Mouse (Mus musculus) T-helper 17 cell (primary cell): ENCODE results near the gene F3.
"Not testable (repeated sequence)": the region's sequence is repeated elsewhere in the genome, so short reads cannot be mapped to it uniquely, and the experiment has no call there.

Experiments
- in situ Hi-C, 2 experiments: fragments of 300-600 bp; cut with MboI, MseI; formaldehyde crosslinking; loops; 1 replicate in 1 of 2; 2 replicates in 1 of 2; pipeline ENCODE4 v1.15.1; 2025; ENCODE audit warnings: high pct_unique_total_duplicates in 2 of 2

The F3 gene

DNA sequence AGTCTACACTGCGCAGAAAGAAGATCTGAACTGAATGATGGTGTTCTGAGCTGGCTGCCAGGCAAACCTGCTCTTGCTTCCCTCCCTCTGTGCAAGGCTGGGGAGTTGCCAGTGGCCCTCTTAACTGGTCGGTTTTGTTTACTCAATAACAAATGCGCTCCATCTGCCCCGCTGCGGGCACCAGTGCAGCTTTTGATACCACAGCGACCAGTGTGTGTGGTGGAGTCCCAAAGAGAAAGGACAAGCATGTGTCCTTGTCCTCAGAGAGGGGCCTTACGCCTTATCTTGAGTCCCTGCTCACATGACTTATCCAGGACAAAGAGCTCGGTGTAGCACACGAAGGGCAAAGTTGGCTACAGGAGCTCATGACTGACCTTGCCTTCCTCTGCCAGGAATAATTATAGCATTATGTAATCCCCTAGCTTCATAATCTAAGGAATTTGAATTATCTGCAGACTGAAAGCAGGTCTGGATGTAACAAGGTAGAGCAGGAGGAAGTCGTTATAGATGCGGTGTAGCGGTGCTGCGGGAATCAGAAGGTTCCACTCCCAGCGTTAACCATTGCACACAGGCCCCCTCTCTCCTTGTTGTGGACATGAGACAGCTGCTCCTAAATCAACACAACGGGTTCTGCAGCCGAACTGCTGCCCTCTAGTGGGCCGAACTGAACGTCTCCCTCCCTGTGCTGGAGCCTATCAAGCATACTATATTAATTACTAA is 12.8 kb downstream of the F3 start:
- in situ Hi-C loops = loop anchor here (25.0 kb wide), 2 partner anchors 424 to 574 kb away; partner anchors contain the start of gene Rwdd3 (in 1 of the 2)

DNA sequence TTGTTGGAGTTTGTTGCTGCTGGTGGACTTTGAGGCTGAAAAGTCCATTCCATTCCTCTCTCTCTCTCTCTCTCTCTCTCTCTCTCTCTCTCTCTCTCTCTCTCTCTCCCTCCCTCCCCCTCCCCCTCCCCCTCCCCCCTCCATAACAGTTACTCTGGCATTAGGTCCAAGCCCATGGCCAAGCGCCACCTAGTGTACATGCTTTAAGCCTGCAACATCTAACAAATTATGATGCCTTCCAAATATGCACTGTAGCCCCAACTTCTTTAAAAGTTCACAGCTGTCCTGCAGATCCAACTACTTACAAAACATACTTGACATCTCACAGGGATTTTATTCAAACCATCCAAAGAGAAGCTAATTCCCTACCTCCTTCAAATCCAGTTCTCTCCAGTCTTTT is 14.1 kb downstream of the F3 start:
- in situ Hi-C loops = loop anchor here (25.0 kb wide), 2 partner anchors 425 to 575 kb away; partner anchors contain the start of gene Rwdd3 (in 1 of the 2)

DNA sequence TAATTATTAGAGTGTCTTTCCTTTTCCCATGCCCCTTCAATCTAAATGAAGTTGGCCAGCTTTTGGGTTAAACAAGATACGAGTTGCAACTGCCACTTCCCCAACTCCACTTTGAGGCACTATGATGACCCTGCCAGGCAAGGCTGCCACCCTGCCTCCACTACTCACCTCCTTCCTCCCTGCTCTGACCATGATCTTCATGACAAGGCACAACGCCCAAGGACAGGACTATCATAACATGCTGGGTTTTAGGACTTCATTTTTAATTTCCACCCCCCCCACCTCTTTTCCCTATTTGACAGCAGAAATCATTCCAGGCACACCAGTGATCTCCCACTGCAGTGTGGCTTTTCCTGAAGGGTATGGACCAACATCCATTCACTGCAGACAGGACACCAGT is 14.6 kb downstream of the F3 start:
- in situ Hi-C loops = loop anchor here (25.0 kb wide), 2 partner anchors 426 to 576 kb away; partner anchors contain the start of gene Rwdd3 (in 1 of the 2)

DNA sequence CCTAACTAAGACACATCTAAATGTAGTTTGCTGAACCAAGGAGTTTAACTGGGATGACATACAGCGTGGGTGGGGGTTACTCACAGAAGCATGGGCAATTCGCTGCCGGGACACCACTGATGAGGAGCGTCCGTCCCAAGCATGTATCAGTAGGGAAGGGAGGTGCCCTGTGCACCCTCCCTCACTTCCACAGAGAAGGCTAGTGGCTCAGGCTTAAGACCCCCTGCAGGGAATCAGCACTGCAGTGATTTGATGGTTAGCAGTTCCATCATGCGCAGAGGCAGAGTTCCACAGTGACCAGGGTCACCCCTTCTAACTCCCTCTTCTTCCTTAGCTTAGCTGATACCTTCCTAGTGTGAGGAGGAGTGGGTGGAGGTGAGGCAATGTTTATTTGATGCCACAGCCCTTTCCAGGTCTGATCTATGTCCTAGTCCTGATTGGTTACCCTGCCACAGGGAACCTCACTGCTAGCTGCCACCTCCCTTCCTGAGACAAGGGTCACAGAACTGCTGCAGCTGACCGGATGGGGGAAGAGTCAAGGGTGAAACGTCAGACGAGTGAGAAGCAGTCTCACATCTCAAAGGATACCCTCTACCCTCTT is 15.5 kb downstream of the F3 start:
- in situ Hi-C loops = loop anchor here (25.0 kb wide), 2 partner anchors 427 to 577 kb away; partner anchors contain the start of gene Rwdd3 (in 1 of the 2)

DNA sequence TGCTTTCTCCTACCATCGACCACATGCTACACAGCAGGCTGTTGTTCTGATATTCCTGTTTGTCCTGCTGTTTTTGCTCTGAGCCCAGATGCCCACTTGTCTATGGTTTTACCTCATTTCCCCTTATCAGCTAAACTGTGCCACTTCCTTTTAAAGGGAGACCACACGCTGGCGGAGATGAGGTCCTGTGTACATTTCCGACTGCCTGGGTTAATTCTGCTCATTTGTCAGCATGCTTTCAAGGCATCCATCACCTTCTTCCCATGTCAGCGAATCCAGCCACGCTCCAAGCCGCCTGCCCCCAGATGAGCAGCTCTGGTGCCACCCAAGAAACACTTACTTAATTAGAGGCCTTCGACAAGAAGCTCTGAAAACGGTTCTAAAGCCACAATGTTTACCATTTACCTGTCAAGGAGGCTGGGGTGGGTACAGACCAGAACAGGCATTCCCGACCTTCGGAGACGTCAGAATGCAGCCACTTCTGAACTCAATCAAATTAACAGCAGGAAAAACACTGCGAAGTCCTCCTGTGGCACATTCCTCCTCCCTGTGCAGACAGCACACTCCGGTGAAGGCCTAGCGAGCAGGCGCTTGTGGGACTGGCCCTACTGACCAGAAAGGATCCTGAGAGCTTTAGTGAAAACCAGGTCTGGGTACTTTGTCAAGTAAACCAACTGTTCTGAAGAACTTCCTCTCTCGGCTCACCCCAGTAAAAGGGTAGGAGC is 16.3 kb downstream of the F3 start:
- in situ Hi-C loops = loop anchor here (25.0 kb wide), 2 partner anchors 427 to 577 kb away; partner anchors contain the start of gene Rwdd3 (in 1 of the 2)

DNA sequence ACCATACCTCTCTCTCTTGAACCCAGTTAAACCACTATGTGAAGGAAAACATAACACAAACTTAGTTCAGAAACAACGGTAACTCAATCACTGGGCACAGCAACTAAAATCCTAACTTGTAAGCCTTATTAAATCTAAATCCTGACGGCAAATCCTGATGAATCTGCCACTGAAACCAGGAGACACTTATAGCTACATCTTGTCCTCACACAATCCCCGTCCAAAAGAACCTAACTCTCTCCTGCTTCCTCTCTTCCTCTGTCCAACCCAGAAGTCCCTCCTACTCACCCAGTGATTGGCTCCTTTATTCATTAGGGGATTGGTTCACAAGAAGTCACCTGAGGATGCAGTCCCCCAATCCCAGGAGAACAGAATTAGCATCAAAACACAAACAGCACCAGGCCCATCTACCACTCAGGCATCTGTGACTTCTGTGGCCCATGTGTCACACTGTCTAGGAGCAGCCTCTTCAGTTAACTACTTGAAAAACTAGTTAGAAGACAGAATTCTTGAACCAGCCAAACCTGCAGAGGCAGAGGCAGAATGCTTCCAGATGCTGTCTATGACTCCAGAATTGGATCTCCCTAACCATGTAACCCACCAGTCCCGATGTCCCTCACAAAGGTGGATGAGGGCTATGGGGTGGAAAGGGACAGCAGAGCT is 18.0 kb downstream of the F3 start:
- in situ Hi-C loops = loop anchor here (25.0 kb wide), 2 partner anchors 429 to 579 kb away; partner anchors contain the start of gene Rwdd3 (in 1 of the 2)

DNA sequence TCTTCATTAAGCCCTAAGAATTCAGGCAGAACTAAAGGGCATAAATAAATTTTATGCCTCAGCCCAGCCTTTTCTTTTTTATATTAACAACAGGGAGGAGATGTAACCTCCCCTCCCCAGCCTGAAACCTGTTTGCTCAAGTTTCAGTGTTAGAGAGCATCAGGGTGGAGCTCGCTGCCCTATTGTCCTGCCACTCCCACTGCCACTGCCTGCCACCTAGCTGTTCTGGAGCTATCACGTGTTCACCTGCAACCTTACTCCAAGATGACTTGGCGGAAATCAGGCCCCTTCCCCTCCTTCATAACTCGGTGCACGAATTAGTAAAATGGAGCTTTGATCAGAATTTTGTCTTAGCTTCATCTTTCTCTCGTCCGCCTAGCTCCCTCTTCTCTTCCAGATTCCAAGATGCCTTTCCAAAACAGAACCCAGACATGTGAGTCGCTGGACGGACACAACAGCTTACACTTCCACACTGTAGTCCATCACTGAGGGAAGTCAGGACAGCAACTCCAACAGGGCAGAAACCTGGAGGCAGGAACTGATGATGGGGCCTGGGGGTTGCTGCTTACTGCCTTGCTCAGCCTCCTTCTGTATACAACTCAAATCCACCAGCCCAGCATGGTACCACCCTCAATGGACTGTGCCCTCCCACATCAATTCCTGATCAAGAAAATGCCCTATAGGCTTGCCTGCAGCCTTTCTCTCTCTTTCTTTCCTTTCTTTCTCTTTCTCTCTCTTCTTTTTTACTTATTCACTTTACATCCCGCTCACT is 31.2 kb downstream of the F3 start:
- in situ Hi-C loops = not testable (repeated sequence)

DNA sequence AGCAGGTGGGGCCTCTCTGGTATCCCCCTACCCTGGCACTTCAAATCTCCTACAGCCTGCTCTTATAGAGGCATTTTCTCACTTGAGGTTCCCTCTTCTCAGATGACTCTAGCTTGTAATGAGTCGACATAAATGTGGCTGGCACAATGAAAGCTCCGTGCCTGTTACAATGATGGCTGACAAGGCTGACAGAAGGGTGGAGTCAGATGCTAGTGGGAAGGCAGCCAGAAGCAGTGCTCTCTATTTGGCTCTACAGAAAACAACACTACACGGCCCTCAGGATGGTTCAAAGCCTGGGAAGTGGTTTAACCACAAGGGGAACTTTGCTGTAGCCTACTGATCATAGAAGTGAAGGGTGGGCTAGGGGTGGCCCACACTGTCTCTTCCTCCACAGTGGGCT is 31.8 kb downstream of the F3 start:
- in situ Hi-C loops = no loop called here

DNA sequence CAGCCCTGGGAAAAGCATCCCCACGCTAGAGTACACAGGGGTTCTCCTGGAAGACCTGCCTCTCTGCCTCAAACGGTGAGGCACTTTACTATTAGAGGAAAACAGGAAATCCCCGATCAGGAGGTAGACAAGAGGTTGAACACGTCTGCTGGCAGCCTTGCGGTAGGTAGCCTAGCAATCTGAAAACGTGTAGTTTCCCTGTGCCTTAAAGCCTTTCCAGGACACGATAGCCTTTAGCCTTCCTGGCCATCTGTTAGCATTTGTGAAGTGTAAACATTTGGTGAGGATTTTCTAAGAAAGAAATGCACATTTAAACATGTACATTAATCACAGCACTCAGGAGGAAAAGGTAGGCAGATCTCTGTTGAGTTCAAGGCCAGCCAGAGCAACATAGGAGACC is 35.0 kb downstream of the F3 start:
- in situ Hi-C loops = no loop called here

DNA sequence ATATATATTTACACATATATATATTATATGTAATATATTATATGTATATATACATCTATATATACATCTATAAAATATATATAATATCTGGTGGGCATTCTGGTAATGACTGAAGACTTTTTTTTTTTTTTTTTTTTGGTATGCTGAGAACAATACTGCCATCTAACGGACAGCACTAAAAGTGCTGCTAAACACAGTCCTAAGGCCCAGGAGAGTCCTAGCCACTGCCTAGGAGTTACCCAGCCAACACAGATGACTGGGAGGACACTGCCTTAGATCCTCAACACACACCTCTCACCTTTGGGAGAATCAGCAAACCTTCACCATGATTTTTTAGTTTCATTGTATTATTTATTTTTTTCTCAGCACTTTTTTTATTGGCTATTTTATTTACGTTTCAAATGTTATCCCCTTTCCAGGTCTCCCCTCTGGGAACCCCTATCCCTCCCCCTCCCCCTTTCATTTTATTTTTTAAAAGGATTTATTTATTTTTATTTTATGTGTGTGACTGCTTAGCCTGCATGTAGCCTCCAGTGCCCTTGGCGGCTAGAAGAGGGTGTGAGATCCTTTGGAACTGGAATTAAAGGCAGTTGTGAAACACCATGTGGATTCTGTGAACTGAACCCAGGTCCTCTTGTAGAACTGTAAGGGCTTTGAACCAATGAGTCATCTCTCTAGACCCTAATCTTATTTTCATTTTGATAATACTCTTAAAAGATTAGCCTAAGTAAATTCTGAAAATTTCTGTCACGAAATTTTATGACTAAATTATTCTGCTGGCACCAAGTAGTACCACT is 38.9 kb downstream of the F3 start:
- in situ Hi-C loops = loop anchor here in 1 of 2 experiments (10.0 kb wide), 1 partner anchor 227 kb away; the partner anchor contains the start of gene Slc44a3

DNA sequence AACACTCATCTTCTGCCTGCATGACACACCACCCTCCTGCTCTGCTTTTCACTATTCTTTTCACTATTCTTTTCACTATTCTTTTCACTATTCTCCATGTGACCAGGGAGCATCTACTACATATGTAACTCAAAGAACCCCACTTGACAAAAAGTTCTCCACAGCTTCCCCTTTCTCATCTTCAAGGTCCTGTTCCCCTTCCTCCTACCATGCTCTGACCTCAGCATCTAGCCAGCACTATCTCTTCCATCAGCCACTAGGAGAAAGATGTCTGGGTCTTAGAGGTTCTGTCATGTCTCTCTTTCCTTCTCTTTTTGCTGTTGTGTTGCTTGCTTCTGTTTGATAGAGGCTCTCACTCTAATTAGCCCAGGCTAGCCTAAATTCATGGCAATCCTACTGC is 42.7 kb downstream of the F3 start:
- in situ Hi-C loops = loop anchor here in 1 of 2 experiments (10.0 kb wide), 1 partner anchor 231 kb away; the partner anchor contains the start of gene Slc44a3

DNA sequence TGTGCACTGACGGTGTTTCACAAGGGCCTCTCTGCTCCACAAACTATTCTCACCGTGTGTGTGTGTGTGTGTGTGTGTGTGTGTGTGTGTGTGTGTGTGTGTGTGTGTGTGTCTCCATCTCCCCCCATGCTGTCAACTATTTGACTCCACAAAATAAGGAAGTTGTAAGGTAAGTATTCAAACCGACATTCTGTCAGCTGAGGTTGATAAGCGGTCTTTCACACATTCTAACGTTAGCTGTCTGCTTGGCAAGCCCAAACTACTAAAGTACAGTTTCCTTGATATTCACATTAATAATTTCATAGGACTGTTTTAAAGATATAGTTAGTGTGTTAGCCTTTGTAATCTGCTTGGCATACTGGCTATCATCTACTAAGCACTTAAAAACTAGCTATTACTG is 43.5 kb downstream of the F3 start:
- in situ Hi-C loops = loop anchor here in 1 of 2 experiments (10.0 kb wide), 1 partner anchor 232 kb away; the partner anchor contains the start of gene Slc44a3

DNA sequence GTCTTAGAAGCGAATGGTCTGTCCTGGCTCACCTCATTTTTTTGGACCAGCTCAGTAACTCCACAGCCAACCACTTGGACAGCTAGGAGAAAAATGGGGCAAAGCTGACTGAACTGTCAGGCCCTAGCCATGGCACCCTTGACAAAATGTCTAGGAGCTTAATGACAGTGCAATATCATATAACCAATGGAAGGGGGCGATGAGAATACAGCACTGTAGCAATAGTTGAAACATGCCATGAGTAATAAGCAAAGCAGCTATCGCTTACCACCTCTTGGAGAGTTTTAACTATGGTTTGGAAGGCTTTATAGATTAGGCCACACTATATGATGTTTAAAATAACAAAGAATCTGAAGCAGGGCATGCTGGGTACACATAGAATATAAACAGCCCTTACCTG is 45.4 kb downstream of the F3 start:
- in situ Hi-C loops = loop anchor here in 1 of 2 experiments (10.0 kb wide), 1 partner anchor 234 kb away; the partner anchor contains the start of gene Slc44a3

DNA sequence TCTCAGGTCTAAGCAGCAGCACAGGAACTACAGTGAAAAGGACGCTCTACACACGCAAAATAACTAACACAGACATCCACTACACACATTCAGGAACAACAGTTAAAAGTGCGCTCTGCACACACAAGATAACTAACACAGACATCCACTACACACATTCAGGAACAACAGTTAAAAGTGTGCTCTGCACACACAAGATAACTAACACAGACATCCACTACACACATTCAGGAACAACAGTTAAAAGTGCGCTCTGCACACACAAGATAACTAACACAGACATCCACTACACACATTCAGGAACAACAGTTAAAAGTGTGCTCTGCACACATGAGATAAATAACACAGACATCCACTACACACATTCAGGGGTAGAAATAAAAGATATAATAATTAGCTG is 50.0 kb downstream of the F3 start:
- in situ Hi-C loops = not testable (repeated sequence)

DNA sequence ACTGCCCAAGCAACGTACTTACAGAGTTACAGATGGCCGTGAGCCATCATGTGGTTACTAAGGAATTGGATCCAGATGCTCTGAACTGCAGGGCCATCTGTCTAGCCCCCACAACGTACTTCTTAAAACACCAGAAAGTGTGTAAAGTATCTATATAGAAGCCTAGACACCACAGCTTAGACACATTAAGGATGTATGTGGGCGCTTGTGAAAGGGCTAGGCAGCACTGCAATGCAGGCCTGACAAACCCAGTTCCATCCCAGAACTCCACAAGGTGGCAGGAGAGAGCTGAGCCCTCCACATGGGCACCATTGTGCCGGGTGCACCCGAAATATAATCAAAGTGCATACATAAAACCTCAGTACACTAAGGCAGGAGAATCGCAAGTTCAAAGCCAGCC is 54.6 kb downstream of the F3 start:
- in situ Hi-C loops = loop anchor here in 1 of 2 experiments (5.0 kb wide), 1 partner anchor 94 kb away; no protein-coding TSS in a partner anchor

DNA sequence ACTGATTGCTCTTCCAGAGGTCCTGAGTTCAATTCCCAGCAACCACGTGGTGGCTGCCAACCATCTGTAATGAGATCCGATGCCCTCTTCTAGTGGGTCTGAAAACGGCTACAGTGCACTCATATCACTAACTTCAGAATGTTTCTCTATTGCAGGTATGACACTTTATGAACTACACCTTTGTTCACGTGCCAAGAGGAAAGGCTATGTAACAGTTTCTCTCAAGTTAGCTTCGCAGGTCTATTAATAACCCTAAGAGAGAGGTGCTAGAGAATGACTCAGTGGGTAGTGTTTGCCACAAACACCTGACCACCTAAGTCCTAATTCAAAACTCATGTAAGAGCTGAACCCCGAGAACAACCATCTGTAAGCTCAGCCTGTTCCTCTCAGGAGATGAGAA is 59.7 kb downstream of the F3 start:
- in situ Hi-C loops = loop anchor here in 1 of 2 experiments (10.0 kb wide), 1 partner anchor 822 kb away; no protein-coding TSS in a partner anchor
